Mouse (Mus musculus): Measurements from ENCODE around the gene Smarca1.

The Smarca1 gene

GRCm38 (mm10) chrX:47764440-47764839, 128.3 kb downstream of the Smarca1 start:
- peak; percentile 15 for DNase-seq (ENCODE audit: low read depth, low spot score)

- peak; percentile 92 for DNase-seq (ENCODE audit: low read depth, low spot score)
Observed at GRCm38 (mm10) chrX:47760212-47760611, 132.6 kb downstream of the Smarca1 start.
